Mouse (Mus musculus) MEL (cell line): ENCODE results near the gene Sacs.

ENCODE experiments used
- JUND ChIP-seq: IDR thresholded peaks from 2 replicates; pipeline ENCODE4 v1.6.1; 2011; ENCODE audit warnings: low read depth, mild to moderate bottlenecking, improper control_type of control experiment, low read length
- TBP ChIP-seq: IDR thresholded peaks from 2 replicates; pipeline ENCODE4 v1.8.0; 2011; ENCODE audit warnings: low read depth, low read length, improper control_type of control experiment

- TF ChIP-seq JUND (no peak), TBP (no peak)
Observed at GRCm38 (mm10) chr14:61164461-61164860, 26.2 kb downstream of the Sacs start.
